Mouse (Mus musculus) gastrocnemius, adult 2 months (tissue): ENCODE results near the gene Piezo1. TPM values are rescaled to one million over a fixed set of nuclear protein-coding genes. Genes with fewer than 3 reads are reported as not detected.

Experiments
- DNase-seq: peaks from one replicate; pipeline ENCODE4 v3.0.0; 2022
- H3K27ac ChIP-seq: fragments of 200-600 bp; 2 replicates; pipeline ENCODE4 v1.8.1; 2022; ENCODE audit warnings: mild to moderate bottlenecking
- H3K4me3 ChIP-seq: fragments of 200-600 bp; 2 replicates; pipeline ENCODE4 v1.8.1; 2022; ENCODE audit warnings: mild to moderate bottlenecking, moderate library complexity
- CTCF ChIP-seq: fragments of 200-600 bp; IDR thresholded peaks from 2 replicates; pipeline ENCODE4 v1.8.1; 2022; ENCODE audit warnings: antibody characterized with exemption, mild to moderate bottlenecking, moderate library complexity
- intact Hi-C: fragments of 180-260 bp; cut with DNase I; formaldehyde crosslinking; loops from one replicate; pipeline ENCODE4 v1.15.1; 2025
- total RNA-seq, 2 experiments: library from RNA; stranded (reverse); gene quantifications; 2 replicates each; pipeline ENCODE4 v1.2.3; 2021

Gene Piezo1
- total RNA-seq, 2 experiments from 2014 or later, result 11.3 to 25.5 TPM

DNA sequence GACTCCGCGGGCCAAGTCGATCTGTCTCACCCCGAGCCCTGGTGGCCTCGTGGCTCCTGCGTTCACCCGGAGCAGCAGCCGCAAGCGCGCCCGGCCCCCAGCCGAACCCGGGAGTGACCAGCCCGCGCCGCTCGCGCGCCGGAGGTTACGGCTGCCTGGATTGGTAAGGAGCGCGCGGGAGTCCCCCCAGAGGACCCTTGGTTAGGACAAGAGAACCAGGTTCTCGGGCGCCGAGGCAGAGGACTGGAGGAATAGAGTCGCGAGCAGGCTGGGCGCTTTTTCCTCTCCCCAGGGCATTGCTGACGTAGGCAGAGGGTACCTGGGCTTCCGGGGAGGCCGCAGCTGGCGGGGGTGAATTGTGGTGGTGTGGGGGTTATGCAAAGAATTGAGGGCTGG, 17.0 kb upstream of the Piezo1 start:
- intact Hi-C loops, result no loop called here
- peak overlapping the region; percentile 72 for H3K4me3 ChIP-seq
- H3K27ac ChIP-seq, result peak overlapping the region; percentile 98
- TF ChIP-seq CTCF, result no peak
- no peak for DNase-seq

- intact Hi-C loops, result no loop called here
- TF ChIP-seq CTCF, result no peak
- peak; percentile 96 for DNase-seq
- Histone ChIP-seq H3K27ac (peak within 1 kb of the TSS; percentile 98), H3K4me3 (peak within 1 kb of the TSS; percentile 72)
Measured at GRCm38 (mm10) chr8:122567361-122568108, 16.4 kb upstream of the Piezo1 start, which contains the start of gene Cdt1. Gene Cdt1, plus strand, starts transcription at chr8:122568015.

DNA sequence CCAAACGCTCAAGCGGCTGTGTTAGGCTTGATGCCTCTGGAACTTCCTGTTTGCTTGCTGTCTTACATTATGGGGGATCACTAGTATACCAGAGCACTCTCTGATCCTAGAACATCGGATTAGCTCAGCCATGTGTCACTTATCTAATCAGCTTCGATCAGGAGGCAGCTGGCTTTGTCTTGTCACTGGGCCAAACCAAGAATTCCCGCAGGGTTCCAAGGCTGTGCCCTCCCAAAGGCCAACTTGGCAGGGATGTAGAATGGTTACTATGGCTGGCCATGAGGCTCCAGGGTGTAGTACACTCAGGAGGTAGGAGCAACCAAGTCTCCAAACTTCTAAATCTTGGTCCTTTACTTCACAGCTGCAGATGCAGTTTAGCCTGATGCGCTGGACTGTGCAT, 15.6 kb upstream of the Piezo1 start:
- peak overlapping the region; percentile 72 for H3K4me3 ChIP-seq
- H3K27ac ChIP-seq, result peak overlapping the region; percentile 98
- peak; percentile 43 for DNase-seq
- intact Hi-C loops, result no loop called here
- no peak for TF ChIP-seq CTCF

- peak overlapping the region; percentile 63 for H3K27ac ChIP-seq
Measured at GRCm38 (mm10) chr8:122564363-122565352, 13.5 kb upstream of the Piezo1 start.

DNA sequence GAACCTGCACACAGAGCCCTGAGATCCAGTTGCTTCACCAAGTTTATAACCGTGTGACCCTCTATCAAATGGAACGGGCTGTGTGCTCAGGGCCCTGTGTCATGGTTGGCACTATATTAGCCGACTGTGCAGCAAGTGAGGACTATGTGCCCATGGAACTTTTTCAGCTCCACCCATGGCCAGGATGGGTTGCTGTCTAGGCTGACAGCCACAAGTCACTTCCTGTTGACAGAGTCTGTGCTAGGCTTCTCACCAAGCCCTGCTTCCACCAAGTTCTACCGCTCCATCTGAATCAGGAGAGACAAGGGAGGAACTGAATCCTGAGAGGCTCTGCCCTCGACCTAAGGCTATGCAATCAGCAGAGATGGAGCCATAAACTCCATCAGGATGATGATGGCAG, 10.1 kb upstream of the Piezo1 start:
- peak; percentile 51 for DNase-seq

More at GRCm38 (mm10) chr8:122564363-122565352, 13.5 kb upstream of the Piezo1 start:
- H3K4me3 ChIP-seq, result peak overlapping the region; percentile 45
- intact Hi-C loops, result no loop called here
- no peak for TF ChIP-seq CTCF
- DNase-seq, result no peak

GRCm38 (mm10) chr8:122558671-122559349, 7.7 kb upstream of the Piezo1 start:
- TF ChIP-seq CTCF, result no peak
- Histone ChIP-seq H3K4me3 (no peak overlapping the region), H3K27ac (no peak overlapping the region)
- intact Hi-C loops, result no loop called here
- DNase-seq, result no peak

More for the DNA sequence above, 10.1 kb upstream of the Piezo1 start:
- intact Hi-C loops, result no loop called here
- TF ChIP-seq CTCF, result no peak
- Histone ChIP-seq H3K4me3 (no peak overlapping the region), H3K27ac (peak overlapping the region; percentile 35; the same call in 1 of the 2 replicates)

GRCm38 (mm10) chr8:122557248-122558038, 6.3 kb upstream of the Piezo1 start:
- Histone ChIP-seq H3K27ac (peak overlapping the region; percentile 82), H3K4me3 (no peak overlapping the region; the same call in 1 of the 2 replicates)
- intact Hi-C loops, result no loop called here
- no peak for TF ChIP-seq CTCF
- DNase-seq, result no peak

DNA sequence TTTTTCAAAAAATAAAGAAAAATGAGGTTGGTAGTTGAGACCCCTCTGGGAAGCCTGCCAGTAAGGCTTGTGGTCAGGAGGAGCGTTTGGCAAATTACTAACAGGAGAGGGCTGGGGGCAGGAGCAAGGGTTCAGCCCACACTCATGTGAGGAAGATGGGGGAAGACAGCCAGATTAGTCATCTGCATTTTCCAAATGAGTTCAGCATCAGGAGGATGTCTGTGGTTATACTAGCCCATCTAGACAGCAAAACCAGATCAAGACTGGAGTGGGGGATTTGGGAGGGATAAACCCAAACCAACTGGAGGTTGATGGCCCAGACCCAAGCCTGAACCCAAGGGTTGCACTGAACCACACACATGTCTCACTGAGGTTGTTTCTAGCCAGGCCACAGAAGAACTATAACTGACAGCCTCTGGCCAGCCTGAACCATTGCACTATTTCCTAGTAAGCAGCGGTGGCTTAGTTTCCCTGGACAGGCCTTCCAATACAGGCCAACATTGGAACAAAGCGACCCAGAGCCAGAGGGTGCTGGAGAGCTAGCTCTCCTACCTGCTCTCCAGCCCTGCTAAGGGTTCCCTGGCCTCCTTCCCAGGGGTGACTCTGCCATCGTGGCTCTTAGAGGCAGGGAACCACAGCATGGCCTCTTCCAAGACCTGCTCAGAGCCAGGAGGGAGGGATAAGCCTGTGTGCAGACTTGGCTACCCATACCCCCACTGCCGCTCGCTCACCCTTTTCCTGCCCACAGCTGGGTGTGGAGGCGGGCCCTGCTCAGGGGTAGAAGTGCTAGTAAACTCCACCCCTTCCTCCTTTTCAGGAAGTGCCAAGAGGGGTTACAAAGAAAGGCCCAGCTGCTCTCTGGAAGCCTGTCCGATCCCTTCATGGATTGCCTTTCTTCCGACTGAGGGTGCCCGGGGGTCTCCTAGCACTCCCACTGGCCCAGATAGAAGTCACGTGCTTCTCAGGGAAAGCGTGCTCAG, 5.2 kb upstream of the Piezo1 start:
- peak overlapping the region; percentile 51 for H3K4me3 ChIP-seq
- peak; percentile 71 for DNase-seq
- H3K27ac ChIP-seq, result peak overlapping the region; percentile 82
- intact Hi-C loops, result no loop called here
- peak; percentile 11; the same call in 1 of the 2 replicates for TF ChIP-seq CTCF

DNA sequence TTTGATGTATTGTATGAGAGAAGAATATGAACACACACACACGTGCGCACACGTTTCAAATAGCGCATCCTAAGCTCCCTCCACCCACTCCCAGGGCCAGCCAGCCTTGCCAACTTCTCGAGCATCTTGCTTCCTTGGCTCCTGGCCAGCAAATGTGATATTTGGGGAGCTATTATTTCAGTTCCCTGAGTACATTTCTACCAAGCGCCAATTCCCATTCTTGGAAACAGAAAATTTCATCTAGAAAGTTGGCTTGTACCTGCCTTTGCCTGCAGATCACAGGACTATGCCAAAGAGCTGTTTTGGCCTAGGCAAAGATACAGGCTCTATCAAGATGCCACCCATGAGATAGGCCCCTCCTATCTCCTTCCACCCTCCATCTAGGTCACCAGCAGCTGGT, 3.7 kb upstream of the Piezo1 start:
- intact Hi-C loops, result no loop called here
- no peak overlapping the region for H3K4me3 ChIP-seq
- no peak for DNase-seq
- H3K27ac ChIP-seq, result no peak overlapping the region
- TF ChIP-seq CTCF, result no peak

- no peak for TF ChIP-seq CTCF
- H3K27ac ChIP-seq, result peak overlapping the region; percentile 95
- DNase-seq, result no peak
- H3K4me3 ChIP-seq, result peak overlapping the region; percentile 95
- intact Hi-C loops, result loop anchor here (1.0 kb wide), 1 partner anchor 50 kb away; no protein-coding TSS in a partner anchor
Measured at GRCm38 (mm10) chr8:122550995-122551264, 199 bp downstream of the Piezo1 start.
